Mouse (Mus musculus) gonadal fat pad, adult 2 months (tissue): ENCODE measurements around the gene Psenen. TPM values are rescaled to one million over a fixed set of nuclear protein-coding genes. Genes with fewer than 3 reads are reported as not detected.

Experiments used
- DNase-seq: peaks from one replicate; pipeline ENCODE4 v3.0.0-alpha.2; 2012; ENCODE audit warnings: low read depth
- polyA plus RNA-seq: library from polyadenylated mRNA; depleted of rRNA; stranded (reverse); fragments of >200 nt; gene quantifications from 2 replicates; pipeline ENCODE4 v1.2.3, GENCODE M21; 2012; rRNA removed

Psenen gene
- 134 and 146 TPM in 2 replicates for polyA plus RNA-seq

DNA sequence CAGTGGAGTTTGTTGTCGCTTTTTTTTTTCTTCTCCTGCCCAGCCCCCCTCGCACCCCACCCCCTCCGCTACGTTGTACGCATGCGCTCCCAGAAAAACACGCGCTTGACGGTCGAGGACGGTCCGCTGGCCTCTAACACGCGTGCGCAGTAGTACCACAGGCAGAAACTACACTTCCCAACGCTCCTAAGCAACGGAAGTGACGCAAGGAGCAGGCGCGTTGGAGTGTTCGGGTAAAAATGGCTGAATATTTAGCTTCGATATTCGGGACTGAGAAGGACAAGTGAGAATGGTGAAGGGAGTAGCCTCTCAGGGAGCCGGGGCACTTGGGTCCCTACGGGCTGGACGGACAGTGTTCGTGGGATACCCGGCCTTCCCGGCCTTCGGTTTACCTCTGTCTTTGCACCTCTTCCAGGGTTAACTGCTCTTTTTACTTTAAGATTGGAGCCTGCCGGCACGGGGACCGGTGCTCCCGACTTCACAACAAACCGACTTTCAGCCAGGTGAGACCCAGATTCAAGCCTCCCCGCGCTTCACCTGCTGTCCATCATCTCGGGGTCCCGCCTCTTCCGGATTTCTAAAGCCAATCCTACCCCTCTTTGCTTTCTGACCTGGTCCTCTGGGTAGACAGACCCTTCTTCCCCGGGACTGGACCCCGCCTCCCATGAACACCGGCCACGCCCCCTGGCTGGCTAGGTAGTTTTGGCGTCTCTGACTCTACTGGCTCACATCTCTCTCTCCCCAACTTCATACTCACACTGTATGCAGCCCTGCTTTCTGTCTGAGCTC, at the start of gene Psenen, which contains the start of the genes U2af1l4 and Gm49396:
Gene Psenen, minus strand, starts transcription at position 511 of the 789 bp plus-strand sequence.
Gene U2af1l4, plus strand, starts transcription at position 185 of the 789 bp plus-strand sequence.
Gene Gm49396, plus strand, starts transcription at position 228 of the 789 bp plus-strand sequence.
- peak; percentile 80 for DNase-seq

DNA sequence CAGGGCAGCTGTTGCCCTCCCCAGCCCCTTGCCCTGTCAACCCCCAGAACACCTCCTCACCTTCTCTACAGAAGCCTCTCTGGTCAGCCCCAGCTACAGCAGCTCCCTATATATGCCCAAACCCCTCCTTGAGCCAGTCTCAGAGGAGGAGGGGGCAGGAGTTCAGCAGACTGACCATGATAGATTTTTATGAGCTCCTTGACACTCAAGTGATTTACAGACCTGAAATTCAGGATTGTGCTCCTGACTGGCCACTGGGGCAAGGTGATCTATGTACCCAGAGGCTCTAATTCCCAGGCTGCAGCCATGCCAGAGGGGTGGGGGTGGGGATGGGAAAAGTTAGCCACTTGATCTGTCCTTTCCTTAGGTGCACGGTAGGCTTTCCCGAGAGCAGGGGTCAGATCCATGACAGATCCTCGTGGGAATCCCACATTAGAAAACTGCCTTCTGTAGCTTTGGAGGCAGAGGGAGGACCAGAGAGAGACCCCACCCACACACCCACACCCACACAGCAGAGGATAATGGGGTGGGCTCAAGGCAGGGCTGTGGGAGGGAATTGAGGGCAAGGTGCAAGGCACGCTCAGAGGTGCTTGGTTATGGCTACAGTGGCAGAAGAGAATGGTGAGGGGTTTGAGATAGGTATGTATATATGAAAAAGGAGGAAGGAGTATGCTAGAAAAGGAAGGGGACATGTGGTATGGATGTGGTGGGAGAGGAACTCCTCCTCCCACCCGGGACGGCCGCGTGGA, 49.4 kb upstream of the Psenen start, which contains the start of gene Upk1a:
Gene Upk1a, minus strand, starts transcription at position 194 of the 749 bp plus-strand sequence.
- no peak for DNase-seq

DNA sequence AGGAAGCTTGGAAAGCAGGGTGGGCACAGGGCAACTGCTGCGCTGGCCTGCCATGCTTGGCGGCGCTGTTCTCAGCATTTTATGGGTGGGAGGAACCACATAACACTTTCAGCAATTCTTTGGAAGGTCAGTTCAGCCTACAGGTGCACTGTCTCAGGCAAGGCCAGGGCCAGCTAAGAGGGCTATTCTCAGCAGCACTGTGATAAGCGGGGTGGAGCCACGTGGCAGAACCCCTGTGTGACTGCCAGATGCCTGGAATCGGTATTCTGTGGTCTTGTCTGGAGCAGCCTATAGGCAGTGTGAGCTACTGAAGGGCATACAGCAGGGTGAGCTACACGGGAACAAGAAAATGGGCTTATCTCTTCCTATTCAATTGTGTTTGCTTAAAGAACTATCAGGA, 46.6 kb upstream of the Psenen start:
- no peak for DNase-seq

DNA sequence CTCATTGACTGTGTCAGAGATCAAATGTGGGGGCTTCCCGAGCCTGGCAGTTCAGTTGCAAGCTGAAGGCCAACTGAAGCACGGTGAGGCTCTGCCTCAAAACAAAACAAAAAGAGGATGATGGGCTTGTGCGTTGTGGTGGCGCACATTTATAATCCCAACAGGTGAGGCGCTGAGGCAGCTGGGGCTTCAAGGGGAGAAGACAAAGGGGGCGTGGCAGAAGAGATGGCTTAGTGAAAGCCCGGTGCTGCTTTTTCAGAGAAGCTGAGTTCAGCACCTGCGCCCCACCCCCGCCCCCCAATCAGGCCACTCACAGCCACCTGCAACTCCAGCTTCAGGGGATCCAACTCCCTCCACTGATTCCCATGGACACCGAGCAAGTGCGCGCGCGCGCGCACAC, 45.0 kb upstream of the Psenen start:
- DNase-seq: no peak

DNA sequence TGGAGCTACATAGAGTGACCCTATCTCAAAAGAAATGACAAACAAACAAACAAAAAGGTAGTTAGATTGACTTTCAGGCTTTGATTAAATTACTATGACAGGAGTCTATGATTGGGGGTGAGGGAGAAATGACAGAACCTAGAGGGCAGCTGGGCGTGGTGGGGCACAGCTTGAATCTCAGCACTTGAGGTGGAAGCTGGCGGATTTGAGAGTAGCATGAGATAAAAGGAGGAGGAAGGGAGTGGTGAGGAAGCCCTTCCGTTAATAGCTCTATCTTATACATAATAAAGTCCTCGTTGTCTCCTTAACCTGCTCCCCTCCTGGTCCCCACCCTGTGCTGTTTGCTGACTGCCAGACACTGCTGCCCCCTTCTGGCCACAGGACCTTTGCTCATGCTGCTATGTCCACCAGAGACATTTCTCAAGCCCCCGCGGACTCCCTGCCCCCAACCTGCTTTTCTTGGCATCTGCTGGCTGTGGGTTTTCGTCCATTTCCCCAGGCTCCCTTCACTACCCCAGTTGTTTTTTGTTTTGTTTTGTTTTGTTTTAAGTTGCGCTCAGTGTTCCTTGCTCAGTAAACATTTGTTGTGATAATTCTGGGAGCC, 44.4 kb upstream of the Psenen start:
- no peak for DNase-seq

DNA sequence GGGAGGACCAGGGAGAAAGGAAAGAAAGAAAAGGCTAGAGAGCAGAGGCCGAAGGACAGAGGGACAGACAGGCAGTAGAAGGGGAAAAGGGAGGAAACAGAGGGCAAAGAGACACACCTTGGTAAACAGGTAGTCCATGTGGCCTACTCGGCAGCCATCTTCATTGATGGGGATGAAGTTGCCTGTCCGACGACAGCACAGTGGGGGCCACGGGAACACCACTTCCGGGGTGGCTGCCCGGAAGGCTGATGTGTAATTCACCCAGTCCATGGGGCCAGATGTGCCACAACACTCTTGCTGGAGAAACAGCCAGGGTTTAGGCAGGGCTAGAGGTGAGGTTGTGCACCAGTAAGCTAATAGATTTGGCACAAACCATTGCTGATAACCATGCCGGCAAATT, 41.5 kb upstream of the Psenen start:
- DNase-seq: no peak

- no peak for DNase-seq
These were observed 41.0 kb upstream of the Psenen start for GRCm38 (mm10) chr7:30604424-30604823.

DNA sequence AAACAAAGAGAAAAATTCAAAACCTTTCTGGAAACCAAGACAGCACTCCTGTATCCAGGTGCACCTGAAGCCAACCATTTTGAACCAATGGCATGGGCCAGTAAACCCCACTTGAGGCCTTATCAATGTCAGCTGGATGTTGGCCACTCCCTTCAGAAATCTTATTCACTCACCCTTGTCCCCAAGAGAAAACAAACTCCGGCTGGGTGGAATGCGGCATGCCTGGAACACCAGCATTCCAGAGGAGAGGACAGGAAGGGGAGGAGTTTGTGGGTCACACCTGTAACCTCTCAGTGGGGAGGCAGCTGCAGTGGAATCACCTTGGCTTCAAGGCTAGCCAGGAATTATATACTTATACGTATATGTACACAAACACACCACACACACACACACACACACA, 39.2 kb upstream of the Psenen start:
- DNase-seq: peak; percentile 31

- peak; percentile 45 for DNase-seq
These were observed 37.2 kb upstream of the Psenen start for GRCm38 (mm10) chr7:30600651-30601050.

GRCm38 (mm10) chr7:30599933-30600353, 36.5 kb upstream of the Psenen start:
- DNase-seq: peak; percentile 68

DNA sequence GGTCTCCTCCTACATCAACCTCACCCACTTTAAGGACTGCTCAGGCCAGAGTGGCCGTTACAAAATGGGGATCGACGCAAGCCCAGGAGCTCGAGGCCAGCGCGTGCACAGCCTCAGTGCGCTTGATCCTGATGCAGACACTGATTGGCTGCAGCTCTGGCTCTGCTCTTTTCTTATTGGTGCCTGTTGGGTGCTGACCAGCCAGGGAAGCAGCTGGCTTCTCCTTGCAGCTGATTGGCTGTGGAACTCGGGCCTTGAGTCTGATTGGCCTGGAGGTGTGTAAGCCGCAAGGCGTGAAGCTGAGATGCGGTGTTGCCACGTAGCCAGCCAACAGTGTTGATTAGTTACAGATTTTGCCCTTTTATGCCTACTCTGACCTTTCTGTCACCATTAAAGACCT, 35.4 kb upstream of the Psenen start, which contains the start of gene Zbtb32:
Gene Zbtb32, minus strand, starts transcription at position 124 of the 400 bp plus-strand sequence.
- DNase-seq: no peak

DNA sequence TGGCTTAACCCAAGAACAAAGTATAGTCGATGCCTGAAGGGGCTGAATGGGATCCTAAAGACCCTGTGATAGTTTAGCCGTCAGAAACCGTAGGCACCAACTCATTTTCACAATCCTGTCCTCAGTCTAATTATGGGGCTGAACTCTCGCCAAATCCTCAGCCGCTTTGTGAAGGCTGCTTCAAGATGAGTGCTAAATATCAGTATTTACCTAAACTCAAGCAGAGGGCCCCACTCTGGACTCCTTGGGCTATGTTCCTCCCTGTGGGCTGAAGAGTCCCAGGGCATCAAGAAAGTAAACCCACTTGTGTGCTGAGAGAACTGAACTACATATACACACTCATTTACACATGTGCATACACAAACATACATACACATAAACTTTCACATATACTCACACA, 33.4 kb upstream of the Psenen start:
- no peak for DNase-seq

- DNase-seq: no peak
These were observed 32.7 kb upstream of the Psenen start for GRCm38 (mm10) chr7:30596093-30596492.

DNA sequence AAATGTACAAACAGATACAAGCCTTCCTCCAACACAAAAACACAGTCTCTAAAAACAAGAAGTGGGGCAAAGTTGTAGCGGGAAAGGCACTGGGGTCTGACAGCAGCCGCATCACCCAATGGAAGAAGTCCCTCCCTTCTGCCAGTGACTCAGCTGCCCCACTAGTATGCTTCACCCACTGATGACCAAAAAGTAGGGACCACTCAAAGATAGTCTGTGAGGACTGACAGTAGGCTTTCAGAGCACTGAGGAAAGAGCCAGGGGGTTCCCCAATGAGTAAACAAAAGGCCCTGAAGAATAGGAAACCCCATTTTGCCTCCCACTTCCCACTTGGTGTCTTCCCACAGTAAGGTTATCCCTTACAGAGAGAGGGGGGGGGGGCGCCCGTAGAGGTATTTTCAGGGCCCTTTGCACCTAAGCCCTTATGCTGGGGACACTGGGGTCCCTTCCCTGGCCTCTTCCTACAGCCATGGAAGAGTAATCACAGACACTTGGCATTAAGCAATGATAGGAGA, 31.1 kb upstream of the Psenen start:
- DNase-seq: no peak

DNA sequence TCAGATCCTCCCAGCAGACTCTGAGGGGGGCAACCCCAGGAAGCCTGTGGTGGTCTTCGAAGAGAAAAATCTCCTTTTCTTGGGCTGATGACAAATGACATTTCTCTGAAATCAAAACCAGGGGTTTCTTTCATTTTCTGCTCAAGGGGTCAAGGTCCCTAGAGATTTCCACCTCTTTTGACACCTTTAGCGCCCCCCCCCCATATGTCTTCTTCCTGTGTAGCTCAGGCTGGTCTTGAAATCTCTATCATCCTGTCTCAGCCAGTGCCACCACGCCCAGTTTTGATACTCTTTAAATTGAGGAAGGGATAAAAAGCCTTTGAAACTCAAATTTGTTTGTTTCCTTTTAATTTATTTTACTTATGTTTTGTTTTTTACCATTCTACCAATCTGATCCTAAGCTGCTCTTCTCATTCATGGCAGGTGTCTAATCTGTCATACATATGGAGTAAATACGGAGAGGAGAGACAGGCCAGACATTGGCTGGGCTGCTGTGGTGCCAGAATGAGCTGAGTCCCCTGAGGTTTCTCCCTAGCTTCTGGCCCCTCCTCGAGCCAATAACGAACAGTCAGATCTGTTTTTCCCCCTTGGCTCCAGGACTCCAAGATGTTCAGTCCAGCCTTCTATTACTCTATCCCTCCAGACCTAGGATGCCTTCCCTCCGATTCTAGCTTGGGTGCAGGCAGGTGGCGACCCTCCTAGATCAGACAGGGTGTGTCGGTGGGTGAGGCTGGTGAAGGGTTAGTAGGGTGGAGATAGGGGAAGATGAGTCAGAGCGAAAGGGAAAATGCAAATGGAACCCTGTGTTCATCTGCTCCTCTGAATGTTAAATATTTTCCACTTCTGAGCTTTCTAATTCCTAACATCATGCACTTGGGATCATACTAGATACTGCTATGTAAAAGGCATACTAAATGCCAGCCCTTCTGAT, 30.4 kb upstream of the Psenen start:
- no peak for DNase-seq

GRCm38 (mm10) chr7:30592772-30593423, 29.5 kb upstream of the Psenen start:
- DNase-seq: no peak

- no peak for DNase-seq
These were observed 28.2 kb upstream of the Psenen start for GRCm38 (mm10) chr7:30591605-30591951.

GRCm38 (mm10) chr7:30590927-30591604, 27.6 kb upstream of the Psenen start:
- DNase-seq: no peak

GRCm38 (mm10) chr7:30589435-30590301, 26.2 kb upstream of the Psenen start:
- DNase-seq: peak; percentile 47
